Mouse (Mus musculus): ENCODE data around the gene Pcgf1. TPM values are rescaled to one million over a fixed set of nuclear protein-coding genes. Genes with fewer than 3 reads are reported as not detected.
A peak's percentile ranks its signal among the peaks of the same experiment; 100 is the strongest.

Gene Pcgf1
- polyA plus RNA-seq, 1 experiment from 2014 or later, result 36.5 TPM

DNA sequence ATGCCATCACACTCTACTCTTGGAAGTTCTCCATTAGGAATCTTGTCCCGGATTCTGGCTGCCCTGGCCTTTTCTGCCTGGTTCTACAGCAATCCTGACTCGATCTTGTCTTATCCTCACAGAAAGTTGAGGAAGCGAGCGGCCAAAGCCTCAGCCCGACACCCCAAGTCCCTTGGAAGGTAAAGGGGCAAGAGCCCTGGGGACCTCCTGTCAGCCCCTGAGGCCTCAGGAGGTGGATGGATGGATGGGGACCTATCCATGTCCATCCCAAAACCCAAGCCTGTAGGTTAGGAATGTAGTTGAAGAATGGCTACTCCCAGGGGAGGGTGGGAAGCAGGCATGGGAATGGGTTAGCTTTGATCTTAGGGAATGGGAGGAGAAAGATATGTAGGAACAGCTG lies 33.7 kb upstream of the Pcgf1 start:
- peaks cover 13% of the 10 kb centered on the region for H3K4me1 ChIP-seq
- 89% methylated on average over 5 of the region's 5 CpGs for WGBS
- no peak overlapping the region for H3K4me3 ChIP-seq
- no peaks in the 10 kb centered on the region; the same call in 1 of the 2 replicates for H3K27me3 ChIP-seq (ENCODE audit: low read depth, poor library complexity, severe bottlenecking)
- DNase-seq (ENCODE audit: low spot score), result no peak
- H3K27ac ChIP-seq (replicated peaks), result no peak overlapping the region
- H3K9me3 ChIP-seq (replicated peaks), result no peaks in the 10 kb centered on the region
- no peaks in the 10 kb centered on the region for H3K36me3 ChIP-seq

DNA sequence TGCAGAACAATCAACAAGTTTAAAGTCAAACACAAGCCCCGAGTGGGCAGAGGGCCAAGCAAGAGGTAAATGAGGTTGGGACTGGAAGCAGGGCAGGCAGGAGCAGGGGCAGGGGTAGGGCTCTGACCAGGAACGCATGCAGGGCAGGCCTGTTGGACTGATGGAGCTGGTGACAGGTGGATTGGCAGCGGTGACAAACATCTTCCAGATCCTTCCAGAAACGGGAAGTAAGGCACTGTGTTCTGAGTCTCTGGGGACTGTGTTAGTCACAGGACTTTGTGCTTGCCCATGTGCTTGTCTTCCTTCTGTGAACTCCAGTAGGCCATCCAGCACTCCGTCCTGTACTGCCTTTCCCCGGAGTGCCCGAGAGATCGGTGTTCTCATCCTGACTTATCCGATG lies 32.9 kb upstream of the Pcgf1 start:
- Histone ChIP-seq H3K4me3 (no peak overlapping the region), H3K27me3 (ENCODE audit: low read depth, poor library complexity, severe bottlenecking) (no peaks in the 10 kb centered on the region; the same call in 1 of the 2 replicates), H3K9me3 (replicated peaks) (no peaks in the 10 kb centered on the region), H3K4me1 (peaks cover 12% of the 10 kb centered on the region), H3K27ac (replicated peaks) (no peak overlapping the region), H3K36me3 (no peaks in the 10 kb centered on the region)
- DNase-seq (ENCODE audit: low spot score), result no peak
- 83% methylated on average over 9 of the region's 9 CpGs for WGBS

DNA sequence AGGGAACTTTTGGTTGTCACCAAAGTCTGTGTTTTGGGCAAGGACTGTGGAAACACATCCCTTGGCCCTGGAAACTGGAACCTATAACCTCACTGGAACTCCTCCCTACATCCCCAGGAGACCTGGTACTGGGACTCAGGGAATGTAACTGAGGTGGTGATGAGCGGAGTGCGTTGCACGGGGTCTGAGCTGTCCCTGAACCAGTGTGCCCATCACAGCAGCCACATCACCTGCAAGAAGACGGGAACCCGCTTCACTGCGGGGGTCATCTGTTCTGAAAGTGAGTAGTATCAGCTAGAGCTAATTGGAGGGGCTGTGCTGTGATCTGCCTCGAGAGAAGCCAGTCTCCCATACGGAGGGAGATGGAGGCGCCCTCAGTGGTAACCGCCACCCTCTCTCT lies 28.3 kb upstream of the Pcgf1 start:
- 78% methylated on average over 10 of the region's 10 CpGs for WGBS
- no peak overlapping the region for H3K27ac ChIP-seq (replicated peaks)

DNA sequence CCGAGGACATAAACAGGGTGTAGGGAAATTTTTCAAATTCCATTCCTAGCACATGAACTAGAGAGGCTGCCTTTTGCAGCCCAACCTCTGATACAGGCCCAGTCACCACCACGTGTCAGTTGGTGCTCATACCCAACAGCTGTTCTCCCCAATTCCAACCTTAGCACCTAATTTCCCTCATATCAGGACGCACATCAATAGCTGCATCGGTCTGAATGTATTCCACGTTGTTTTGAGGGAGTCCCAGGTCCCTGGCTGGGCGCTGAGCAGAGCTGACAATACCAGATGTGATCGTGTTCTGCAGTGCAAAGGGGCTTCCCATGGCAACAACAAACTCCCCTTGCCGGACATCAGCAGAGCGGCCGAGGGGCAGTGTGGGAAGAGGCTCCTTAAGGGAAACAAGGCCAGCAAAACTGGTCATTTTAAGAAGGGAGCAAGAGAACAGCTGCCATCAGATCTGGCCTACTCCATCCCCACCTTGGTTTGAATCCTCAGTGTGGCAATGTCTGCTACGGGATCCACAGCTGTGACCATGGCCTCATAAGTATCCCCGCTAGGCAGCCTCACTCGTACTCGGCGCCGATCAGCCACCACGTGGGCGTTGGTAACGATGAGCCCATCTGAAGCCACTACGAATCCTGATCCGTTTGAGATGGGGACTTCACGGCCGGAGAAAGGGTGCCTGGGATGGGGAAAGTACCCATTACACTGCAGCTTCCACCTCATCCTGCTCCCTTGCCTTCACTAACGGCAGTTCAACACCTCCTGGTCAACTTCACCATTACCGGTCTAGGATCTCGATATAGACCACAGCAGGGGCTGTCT lies 24.3 kb upstream of the Pcgf1 start:
- H3K4me3 ChIP-seq, result peak overlapping the region; percentile 97

More for the DNA sequence above, 28.3 kb upstream of the Pcgf1 start:
- no peak for DNase-seq (ENCODE audit: low spot score)
- Histone ChIP-seq H3K4me3 (no peak overlapping the region), H3K4me1 (peaks cover 26% of the 10 kb centered on the region), H3K36me3 (peaks cover 27% of the 10 kb centered on the region), H3K9me3 (replicated peaks) (no peaks in the 10 kb centered on the region), H3K27me3 (ENCODE audit: low read depth, poor library complexity, severe bottlenecking) (no peaks in the 10 kb centered on the region)

GRCm38 (mm10) chr6:83054074-83054851 lies 23.4 kb upstream of the Pcgf1 start, which contains the start of gene Aup1:
TSS of gene Aup1 (plus strand) at chr6:83054521.
- peak within 1 kb of the TSS; percentile 91 for H3K27ac ChIP-seq (replicated peaks)
- under 1% methylated on average over 64 of the region's 64 CpGs for WGBS
- DNase-seq (ENCODE audit: low spot score), result peak; percentile 98
- peak within 1 kb of the TSS; percentile 97 for H3K4me3 ChIP-seq
- peaks cover 5% of the 10 kb centered on the region for H3K27me3 ChIP-seq (ENCODE audit: low read depth, poor library complexity, severe bottlenecking)
- H3K36me3 ChIP-seq, result peaks cover 52% of the 10 kb centered on the region
- H3K9me3 ChIP-seq (replicated peaks), result no peaks in the 10 kb centered on the region
- H3K4me1 ChIP-seq, result peaks cover 37% of the 10 kb centered on the region

More for the DNA sequence above, 24.3 kb upstream of the Pcgf1 start:
- 3% methylated on average over 26 of the region's 26 CpGs for WGBS
- Histone ChIP-seq H3K4me1 (peaks cover 37% of the 10 kb centered on the region), H3K27ac (replicated peaks) (peak overlapping the region; percentile 91), H3K36me3 (peaks cover 51% of the 10 kb centered on the region), H3K9me3 (replicated peaks) (no peaks in the 10 kb centered on the region), H3K27me3 (ENCODE audit: low read depth, poor library complexity, severe bottlenecking) (no peaks in the 10 kb centered on the region)
- peak; percentile 62 for DNase-seq (ENCODE audit: low spot score)

GRCm38 (mm10) chr6:83054871-83055431 lies 22.7 kb upstream of the Pcgf1 start, which contains the start of gene Htra2:
TSS of gene Htra2 (minus strand) at chr6:83055273.
- peaks cover 11% of the 10 kb centered on the region for H3K27me3 ChIP-seq (ENCODE audit: low read depth, poor library complexity, severe bottlenecking)
- H3K4me3 ChIP-seq, result peak within 1 kb of the TSS; percentile 97
- peaks cover 52% of the 10 kb centered on the region for H3K36me3 ChIP-seq
- peaks cover 37% of the 10 kb centered on the region for H3K4me1 ChIP-seq
- H3K27ac ChIP-seq (replicated peaks), result peak within 1 kb of the TSS; percentile 91
- DNase-seq (ENCODE audit: low spot score), result no peak
- H3K9me3 ChIP-seq (replicated peaks), result no peaks in the 10 kb centered on the region
- under 1% methylated on average over 50 of the region's 50 CpGs for WGBS

DNA sequence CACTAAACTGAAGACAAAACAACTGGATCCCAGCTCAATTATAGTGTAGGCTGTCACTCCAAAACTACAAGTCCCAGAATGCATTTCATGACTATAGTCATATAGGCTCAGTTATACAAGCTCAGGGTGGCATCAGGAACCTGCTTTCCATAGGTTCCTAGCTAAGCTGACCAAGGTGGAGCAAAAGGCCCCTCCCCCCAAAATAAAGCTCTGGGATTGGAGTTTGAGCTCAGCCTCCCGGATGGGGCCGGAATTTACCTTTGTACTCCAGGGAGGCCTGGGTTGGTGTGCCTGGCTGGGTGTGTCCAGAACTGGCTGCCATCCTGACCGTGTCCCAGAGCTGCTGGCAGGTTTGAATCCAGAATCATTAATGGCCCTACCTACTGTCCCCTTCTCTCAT lies 19.9 kb upstream of the Pcgf1 start, which contains the start of gene Dqx1:
TSS of gene Dqx1 (plus strand) at position 55 of the 400 bp plus-strand sequence.
- Histone ChIP-seq H3K27ac (replicated peaks) (no peak within 1 kb of the TSS), H3K4me1 (peaks cover 28% of the 10 kb centered on the region), H3K27me3 (ENCODE audit: low read depth, poor library complexity, severe bottlenecking) (peaks cover 39% of the 10 kb centered on the region), H3K9me3 (replicated peaks) (no peaks in the 10 kb centered on the region), H3K4me3 (0 out of 2 replicates have a peak within 1 kb of the TSS, but pooled peaks have one; percentile 97), H3K36me3 (peaks cover 25% of the 10 kb centered on the region)
- no peak for DNase-seq (ENCODE audit: low spot score)
- WGBS, result 57% methylated on average over 3 of the region's 3 CpGs

- H3K27ac ChIP-seq (replicated peaks), result no peak overlapping the region
- WGBS, result 76% methylated on average over 2 of the region's 2 CpGs
- no peaks in the 10 kb centered on the region for H3K9me3 ChIP-seq (replicated peaks)
- peaks cover 25% of the 10 kb centered on the region for H3K36me3 ChIP-seq
- H3K27me3 ChIP-seq (ENCODE audit: low read depth, poor library complexity, severe bottlenecking), result peaks cover 48% of the 10 kb centered on the region
- DNase-seq (ENCODE audit: low spot score), result no peak
- peaks cover 18% of the 10 kb centered on the region for H3K4me1 ChIP-seq
- no peak overlapping the region for H3K4me3 ChIP-seq
These were observed 18.9 kb upstream of the Pcgf1 start for GRCm38 (mm10) chr6:83058725-83059124.

GRCm38 (mm10) chr6:83065995-83066394 lies 11.7 kb upstream of the Pcgf1 start:
- DNase-seq (ENCODE audit: low spot score), result no peak
- H3K4me3 ChIP-seq, result no peak overlapping the region
- H3K27ac ChIP-seq (replicated peaks), result no peak overlapping the region
- no peaks in the 10 kb centered on the region for H3K36me3 ChIP-seq
- WGBS, result 35% methylated on average over 8 of the region's 8 CpGs
- H3K4me1 ChIP-seq, result peaks cover 34% of the 10 kb centered on the region
- peaks cover 100% of the 10 kb centered on the region for H3K27me3 ChIP-seq (ENCODE audit: low read depth, poor library complexity, severe bottlenecking)
- no peaks in the 10 kb centered on the region for H3K9me3 ChIP-seq (replicated peaks)

GRCm38 (mm10) chr6:83066441-83066840 lies 11.2 kb upstream of the Pcgf1 start:
- no peak overlapping the region for H3K27ac ChIP-seq (replicated peaks)
- peaks cover 100% of the 10 kb centered on the region for H3K27me3 ChIP-seq (ENCODE audit: low read depth, poor library complexity, severe bottlenecking)
- no peaks in the 10 kb centered on the region for H3K36me3 ChIP-seq
- H3K4me3 ChIP-seq, result no peak overlapping the region
- no peak for DNase-seq (ENCODE audit: low spot score)
- 28% methylated on average over 6 of the region's 6 CpGs for WGBS
- peaks cover 38% of the 10 kb centered on the region for H3K4me1 ChIP-seq
- H3K9me3 ChIP-seq (replicated peaks), result no peaks in the 10 kb centered on the region

GRCm38 (mm10) chr6:83068221-83068620 lies 9.4 kb upstream of the Pcgf1 start:
- Histone ChIP-seq H3K36me3 (no peaks in the 10 kb centered on the region), H3K4me3 (peak overlapping the region; percentile 38; the same call in 1 of the 2 replicates), H3K9me3 (replicated peaks) (no peaks in the 10 kb centered on the region), H3K4me1 (peaks cover 42% of the 10 kb centered on the region), H3K27me3 (ENCODE audit: low read depth, poor library complexity, severe bottlenecking) (peaks cover 100% of the 10 kb centered on the region), H3K27ac (replicated peaks) (no peak overlapping the region)
- no peak for DNase-seq (ENCODE audit: low spot score)
- 3% methylated on average over 8 of the region's 8 CpGs for WGBS

DNA sequence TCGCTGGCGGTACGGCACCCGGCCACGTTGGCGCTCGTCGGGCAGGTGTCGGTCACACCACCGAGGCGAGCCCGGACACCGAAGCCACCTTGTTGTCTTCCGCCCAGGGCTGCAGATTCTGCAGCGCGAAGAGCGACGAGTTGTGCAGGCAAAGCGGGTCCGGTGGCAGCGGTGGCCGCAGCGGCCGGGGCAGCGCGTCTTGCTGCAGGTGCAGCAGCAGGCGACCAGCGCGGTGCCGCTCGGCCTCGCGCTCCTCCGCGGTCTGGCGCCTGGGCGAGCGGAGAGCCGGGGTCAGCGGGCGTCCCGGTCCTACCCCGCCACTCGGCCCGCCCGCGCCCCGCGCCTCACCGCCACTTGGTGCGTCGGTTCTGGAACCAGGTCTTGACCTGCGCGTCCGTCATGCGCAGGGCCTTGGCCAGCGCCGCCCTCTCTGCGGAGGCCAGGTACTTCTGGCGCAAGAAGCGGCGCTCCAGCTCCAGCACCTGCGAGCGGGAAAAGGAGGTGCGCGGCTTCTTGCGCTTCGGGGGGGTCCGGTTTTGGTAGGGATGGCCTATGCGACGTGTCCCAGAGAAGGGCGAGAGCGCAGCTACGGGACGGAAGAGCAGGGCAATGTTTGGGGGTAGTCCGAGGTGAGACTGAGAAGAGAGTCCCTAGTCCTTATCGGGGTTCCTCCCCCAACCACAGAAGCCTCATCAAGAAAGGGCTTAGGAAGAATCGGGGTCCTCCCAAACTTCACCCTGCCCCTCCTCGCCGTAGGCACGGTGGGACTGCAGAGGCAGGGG lies 8.8 kb upstream of the Pcgf1 start:
- peak; percentile 55 for DNase-seq (ENCODE audit: low spot score)
- no peak overlapping the region for H3K27ac ChIP-seq (replicated peaks)
- WGBS, result under 1% methylated on average over 81 of the region's 81 CpGs

More for the DNA sequence above, 8.8 kb upstream of the Pcgf1 start:
- no peaks in the 10 kb centered on the region for H3K9me3 ChIP-seq (replicated peaks)
- H3K4me3 ChIP-seq, result peak overlapping the region; percentile 41
- H3K36me3 ChIP-seq, result no peaks in the 10 kb centered on the region
- peaks cover 100% of the 10 kb centered on the region for H3K27me3 ChIP-seq (ENCODE audit: low read depth, poor library complexity, severe bottlenecking)
- peaks cover 42% of the 10 kb centered on the region for H3K4me1 ChIP-seq

Data from midbrain, embryonic 10.5 days (tissue).